Mouse (Mus musculus): ENCODE measurements around the gene Cela3b. TPM values are rescaled to one million over a fixed set of nuclear protein-coding genes. Genes with fewer than 3 reads are reported as not detected.
"Not testable (repeated sequence)": the region's sequence is repeated elsewhere in the genome, so short reads cannot be mapped to it uniquely, and the experiment has no call there.

The Cela3b gene
- total RNA-seq, 2 experiments from 2014 or later = not detected

GRCm38 (mm10) chr4:137432700-137433550 lies 2.6 kb upstream of the Cela3b start:
- not testable (repeated sequence) for DNase-seq (ENCODE audit: low spot score in 2 of 2)

- DNase-seq (ENCODE audit: low spot score in 2 of 2) = no peak
Measured at GRCm38 (mm10) chr4:137417712-137418564, 12.4 kb downstream of the Cela3b start.

- DNase-seq (ENCODE audit: low spot score in 2 of 2) = no peak
Measured at GRCm38 (mm10) chr4:137414936-137415335, 15.4 kb downstream of the Cela3b start.

- not testable (repeated sequence) for DNase-seq (ENCODE audit: low spot score in 2 of 2)
Measured at GRCm38 (mm10) chr4:137412185-137412709, 18.1 kb downstream of the Cela3b start.

GRCm38 (mm10) chr4:137409691-137410090 lies 20.6 kb downstream of the Cela3b start, which contains the start of gene Cela3a:
Gene Cela3a (minus strand): TSS chr4:137409791.
- no peak for DNase-seq (ENCODE audit: low spot score in 2 of 2)

GRCm38 (mm10) chr4:137405571-137405970 lies 24.8 kb downstream of the Cela3b start:
- DNase-seq (ENCODE audit: low spot score in 2 of 2) = no peak

- peak; percentile 36 to 44 for DNase-seq (ENCODE audit: low spot score in 2 of 2)
Measured at GRCm38 (mm10) chr4:137396641-137397525, 33.5 kb downstream of the Cela3b start.

GRCm38 (mm10) chr4:137393378-137394135 lies 36.8 kb downstream of the Cela3b start:
- DNase-seq (ENCODE audit: low spot score in 2 of 2) = peak in 1 of 2 experiments; percentile 20

GRCm38 (mm10) chr4:137392874-137393273 lies 37.5 kb downstream of the Cela3b start:
- peak in 1 of 2 experiments; percentile 34 for DNase-seq (ENCODE audit: low spot score in 2 of 2)

- DNase-seq (ENCODE audit: low spot score in 2 of 2) = no peak
Measured at GRCm38 (mm10) chr4:137391287-137391686, 39.1 kb downstream of the Cela3b start.

GRCm38 (mm10) chr4:137390196-137390595 lies 40.1 kb downstream of the Cela3b start:
- no peak for DNase-seq (ENCODE audit: low spot score in 2 of 2)

GRCm38 (mm10) chr4:137388983-137389382 lies 41.4 kb downstream of the Cela3b start:
- DNase-seq (ENCODE audit: low spot score in 2 of 2) = peak in 1 of 2 experiments; percentile 27

- DNase-seq (ENCODE audit: low spot score in 2 of 2) = peak; percentile 80 to 87
Measured at GRCm38 (mm10) chr4:137388059-137388794, 42.1 kb downstream of the Cela3b start.

GRCm38 (mm10) chr4:137387482-137388058 lies 42.8 kb downstream of the Cela3b start:
- no peak for DNase-seq (ENCODE audit: low spot score in 2 of 2)

- no peak for DNase-seq (ENCODE audit: low spot score in 2 of 2)
Measured at GRCm38 (mm10) chr4:137380702-137381605, 49.4 kb downstream of the Cela3b start.

- DNase-seq (ENCODE audit: low spot score in 2 of 2) = no peak
Measured at GRCm38 (mm10) chr4:137379713-137380255, 50.6 kb downstream of the Cela3b start.

GRCm38 (mm10) chr4:137379085-137379484 lies 51.3 kb downstream of the Cela3b start:
- DNase-seq (ENCODE audit: low spot score in 2 of 2) = no peak
